Mouse (Mus musculus) embryonic facial prominence, embryonic 12.5 days (tissue): Measurements from ENCODE around the gene Sost. TPM values are rescaled to one million over a fixed set of nuclear protein-coding genes. Genes with fewer than 3 reads are reported as not detected.

Source experiments
- ATAC-seq: fragments of 200-750 bp; cut with Nextera tagmentation; 2 replicates; pipeline ENCODE4 v1.8.0; 2017; ENCODE audit not compliant: insufficient number of reproducible peaks, insufficient read depth, low FRiP score, low TSS enrichment
- H3K27ac ChIP-seq: fragments of 300-500 bp; sonication (generic); 2 replicates; pipeline ENCODE4 v1.5.1; 2016; ENCODE audit warnings: mild to moderate bottlenecking
- H3K27me3 ChIP-seq: fragments of 300-500 bp; sonication (generic); 2 replicates; pipeline ENCODE4 v1.6.1; 2016; ENCODE audit warnings: mild to moderate bottlenecking, moderate library complexity
- H3K36me3 ChIP-seq: fragments of 300-500 bp; sonication (generic); 2 replicates; pipeline ENCODE4 v1.6.1; 2016; ENCODE audit warnings: mild to moderate bottlenecking
- H3K4me1 ChIP-seq: fragments of 300-500 bp; sonication (generic); 2 replicates; pipeline ENCODE4 v1.6.1; 2016
- H3K4me2 ChIP-seq: fragments of 300-500 bp; sonication (generic); replicated peaks from 2 replicates; pipeline ENCODE4 v1.6.1; 2016; ENCODE audit warnings: mild to moderate bottlenecking, moderate library complexity
- H3K4me3 ChIP-seq: fragments of 300-500 bp; sonication (generic); 2 replicates; pipeline ENCODE4 v1.5.1; 2016; ENCODE audit warnings: mild to moderate bottlenecking
- H3K9ac ChIP-seq: fragments of 300-500 bp; sonication (generic); 2 replicates; pipeline ENCODE4 v1.6.1; 2016; ENCODE audit warnings: mild to moderate bottlenecking, moderate library complexity
- H3K9me3 ChIP-seq: fragments of 300-500 bp; sonication (generic); 2 replicates; pipeline ENCODE4 v1.6.1; 2016; ENCODE audit warnings: mild to moderate bottlenecking, moderate library complexity
- WGBS: fragments of 180-500 bp; shearing (Covaris S2); methylation state at CpG from one replicate; pipeline ENCODE4 v1.1.7; 2016; 5-methylcytosine and 5-hydroxymethylcytosine counted together
- polyA plus RNA-seq: library from polyadenylated mRNA; unstranded; fragments of >200 nt; fragmentation: Nextera tagmentation; extraction: Ambion mirVana; gene quantifications from 2 replicates; pipeline ENCODE4 v1.2.1, GENCODE M21; 2016

Sost gene
- polyA plus RNA-seq, 1 experiment from 2014 or later: 0.10 TPM

DNA sequence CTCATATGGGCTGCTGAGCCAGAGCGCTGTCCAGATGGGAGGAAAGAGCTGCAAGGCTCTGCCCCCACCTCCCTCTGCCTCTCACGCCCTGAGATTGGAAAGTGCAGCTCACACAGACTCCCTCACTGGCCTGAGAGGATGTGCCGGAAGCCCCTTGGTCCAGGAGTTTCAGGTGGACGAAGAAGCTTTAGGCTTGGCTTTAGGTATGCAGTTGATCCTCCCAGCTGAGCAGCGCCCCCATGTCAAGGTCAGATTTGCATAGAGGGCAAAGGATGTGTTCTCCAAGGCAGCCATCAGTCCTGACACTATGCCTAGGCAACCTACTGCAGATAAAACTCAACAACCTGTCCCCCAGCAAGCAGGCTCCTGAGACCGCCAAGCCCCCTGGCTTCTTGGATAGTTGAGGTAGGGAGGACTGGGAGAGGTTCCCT is 16.2 kb upstream of the Sost start:
- Histone ChIP-seq H3K9ac (no peak overlapping the region), H3K27me3 (0 out of 2 replicates have a peak, but pooled peaks cover 9% of the 10 kb centered on the region), H3K9me3 (no peaks in the 10 kb centered on the region), H3K36me3 (no peaks in the 10 kb centered on the region), H3K4me1 (peaks cover 14% of the 10 kb centered on the region), H3K4me3 (no peak overlapping the region), H3K27ac (no peak overlapping the region), H3K4me2 (peak overlapping the region; percentile 94; the same call in 1 of the 2 replicates)
- ATAC-seq: no peak
- 48% methylated on average over 6 of the region's 6 CpGs for whole genome bisulfite sequencing

DNA sequence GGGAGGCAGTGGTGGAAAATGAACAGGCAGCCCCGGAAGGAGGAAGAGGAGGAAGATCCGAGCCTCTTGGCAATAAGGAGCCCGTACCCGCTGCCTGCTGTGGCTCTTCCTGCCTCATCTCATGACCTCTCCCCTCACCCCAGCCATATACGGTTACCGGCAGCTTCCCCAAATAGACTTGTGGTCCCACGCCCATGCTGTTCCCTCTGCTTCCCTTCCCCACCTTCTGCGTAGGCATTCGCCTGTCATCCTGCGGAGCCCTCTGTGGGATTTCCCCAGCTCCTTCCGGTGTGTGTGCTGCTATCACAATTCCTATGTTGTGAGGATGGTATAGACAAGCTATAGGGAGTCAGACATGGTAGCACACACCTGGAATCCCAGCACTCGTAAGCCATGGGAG is 15.0 kb upstream of the Sost start:
- no peak overlapping the region for H3K9ac ChIP-seq
- H3K9me3 ChIP-seq: no peaks in the 10 kb centered on the region
- peaks cover 14% of the 10 kb centered on the region for H3K4me1 ChIP-seq
- WGBS: 78% methylated on average over 12 of the region's 12 CpGs
- no peaks in the 10 kb centered on the region for H3K36me3 ChIP-seq
- H3K27ac ChIP-seq: no peak overlapping the region
- ATAC-seq: no peak
- H3K27me3 ChIP-seq: 0 out of 2 replicates have a peak, but pooled peaks cover 3% of the 10 kb centered on the region
- H3K4me3 ChIP-seq: no peak overlapping the region
- H3K4me2 ChIP-seq: no peak overlapping the region

DNA sequence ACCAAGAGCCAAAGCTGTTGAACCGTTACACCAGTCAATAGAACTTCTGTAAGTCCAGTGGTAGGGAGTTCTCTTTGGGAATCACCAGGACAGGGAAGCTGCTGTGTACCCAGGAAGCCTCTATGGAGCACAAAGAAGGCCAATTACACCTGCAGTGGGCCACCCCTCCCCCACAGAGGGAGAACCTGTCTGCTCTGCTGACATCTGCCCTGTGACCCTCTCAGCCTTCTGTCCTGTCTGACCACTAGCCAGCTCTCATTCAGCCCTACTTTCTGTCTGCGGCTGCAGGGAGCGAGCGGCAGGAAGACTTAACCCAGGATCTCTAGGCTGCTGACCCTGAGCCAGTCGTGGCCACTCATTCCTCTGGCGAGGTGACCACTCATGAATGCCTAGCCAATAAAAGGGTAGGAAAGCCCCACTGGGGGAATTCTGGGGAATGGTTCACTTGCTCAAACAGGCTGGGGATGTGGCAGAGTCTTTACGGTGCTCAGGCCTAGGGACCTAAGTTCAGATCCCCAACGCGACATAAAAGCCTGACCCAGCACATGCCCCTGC is 13.9 kb upstream of the Sost start:
- Histone ChIP-seq H3K9ac (no peak overlapping the region), H3K27ac (no peak overlapping the region), H3K36me3 (no peaks in the 10 kb centered on the region), H3K27me3 (no peaks in the 10 kb centered on the region), H3K4me1 (peaks cover 14% of the 10 kb centered on the region), H3K4me2 (no peak overlapping the region), H3K9me3 (no peaks in the 10 kb centered on the region), H3K4me3 (no peak overlapping the region)
- ATAC-seq: no peak
- WGBS: 67% methylated on average over 9 of the region's 9 CpGs

- no peaks in the 10 kb centered on the region for H3K27me3 ChIP-seq
- no peak overlapping the region for H3K9ac ChIP-seq
- peaks cover 11% of the 10 kb centered on the region for H3K4me1 ChIP-seq
- WGBS: 89% methylated on average over 5 of the region's 5 CpGs
- H3K27ac ChIP-seq: no peak overlapping the region
- no peaks in the 10 kb centered on the region for H3K9me3 ChIP-seq
- H3K4me3 ChIP-seq: no peak overlapping the region
- no peak overlapping the region for H3K4me2 ChIP-seq
- H3K36me3 ChIP-seq: no peaks in the 10 kb centered on the region
- no peak for ATAC-seq
Measured at GRCm38 (mm10) chr11:101979140-101979539, 12.3 kb upstream of the Sost start.

GRCm38 (mm10) chr11:101976949-101977348 is 10.1 kb upstream of the Sost start:
- 90% methylated on average over 7 of the region's 7 CpGs for WGBS
- Histone ChIP-seq H3K27me3 (no peaks in the 10 kb centered on the region), H3K9ac (no peak overlapping the region), H3K9me3 (no peaks in the 10 kb centered on the region), H3K4me2 (no peak overlapping the region), H3K4me3 (no peak overlapping the region), H3K36me3 (no peaks in the 10 kb centered on the region), H3K27ac (no peak overlapping the region), H3K4me1 (no peaks in the 10 kb centered on the region)
- ATAC-seq: no peak

GRCm38 (mm10) chr11:101974923-101975322 is 8.1 kb upstream of the Sost start:
- Histone ChIP-seq H3K4me2 (no peak overlapping the region), H3K9ac (no peak overlapping the region), H3K4me1 (no peaks in the 10 kb centered on the region), H3K9me3 (no peaks in the 10 kb centered on the region), H3K27me3 (no peaks in the 10 kb centered on the region), H3K4me3 (no peak overlapping the region), H3K27ac (no peak overlapping the region), H3K36me3 (no peaks in the 10 kb centered on the region)
- no peak for ATAC-seq
- 51% methylated on average over 9 of the region's 9 CpGs for WGBS

GRCm38 (mm10) chr11:101974181-101974580 is 7.4 kb upstream of the Sost start:
- H3K4me3 ChIP-seq: no peak overlapping the region
- 43% methylated on average over 6 of the region's 6 CpGs for WGBS
- H3K9me3 ChIP-seq: no peaks in the 10 kb centered on the region
- no peak overlapping the region for H3K27ac ChIP-seq
- H3K36me3 ChIP-seq: no peaks in the 10 kb centered on the region
- no peak for ATAC-seq
- H3K4me2 ChIP-seq: no peak overlapping the region
- no peaks in the 10 kb centered on the region for H3K27me3 ChIP-seq
- no peak overlapping the region for H3K9ac ChIP-seq
- no peaks in the 10 kb centered on the region for H3K4me1 ChIP-seq

DNA sequence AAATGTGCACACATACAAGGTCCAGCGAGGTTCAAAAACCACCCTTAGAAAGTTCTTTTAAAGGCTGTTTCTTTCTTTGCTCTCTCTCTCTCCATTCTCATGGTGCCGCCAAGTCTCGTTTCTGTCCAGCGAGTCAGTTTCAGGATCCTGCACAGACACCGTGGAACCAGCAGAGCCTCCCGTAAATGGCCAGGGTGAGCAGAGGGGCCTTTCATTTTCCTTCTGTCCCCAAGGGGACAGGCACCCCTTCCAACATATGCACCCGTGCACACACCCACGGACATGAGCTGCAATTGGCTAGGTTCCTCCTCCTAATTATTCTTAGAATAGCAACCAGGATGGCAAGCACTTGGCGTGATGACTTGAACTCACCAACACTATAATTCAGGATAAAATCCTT is 6.7 kb upstream of the Sost start:
- WGBS: 78% methylated on average over 9 of the region's 9 CpGs
- Histone ChIP-seq H3K4me3 (no peak overlapping the region), H3K27me3 (0 out of 2 replicates have a peak, but pooled peaks cover under 1% of the 10 kb centered on the region), H3K9ac (no peak overlapping the region), H3K4me2 (no peak overlapping the region), H3K36me3 (no peaks in the 10 kb centered on the region), H3K9me3 (no peaks in the 10 kb centered on the region), H3K27ac (no peak overlapping the region), H3K4me1 (peaks cover 3% of the 10 kb centered on the region; the same call in 1 of the 2 replicates)
- ATAC-seq: no peak

- ATAC-seq: no peak
- WGBS: 83% methylated on average over 5 of the region's 5 CpGs
- Histone ChIP-seq H3K9me3 (no peaks in the 10 kb centered on the region), H3K4me3 (no peak overlapping the region), H3K27me3 (0 out of 2 replicates have a peak, but pooled peaks cover 8% of the 10 kb centered on the region), H3K27ac (no peak overlapping the region), H3K4me1 (peaks cover 4% of the 10 kb centered on the region; the same call in 1 of the 2 replicates), H3K4me2 (no peak overlapping the region), H3K9ac (no peak overlapping the region), H3K36me3 (no peaks in the 10 kb centered on the region)
Measured at GRCm38 (mm10) chr11:101972651-101973050, 5.8 kb upstream of the Sost start.

GRCm38 (mm10) chr11:101972097-101972496 is 5.3 kb upstream of the Sost start:
- H3K4me3 ChIP-seq: no peak overlapping the region
- no peak overlapping the region for H3K4me2 ChIP-seq
- H3K27me3 ChIP-seq: peaks cover 13% of the 10 kb centered on the region; the same call in 1 of the 2 replicates
- H3K4me1 ChIP-seq: peaks cover 5% of the 10 kb centered on the region; the same call in 1 of the 2 replicates
- 76% methylated on average over 3 of the region's 3 CpGs for WGBS
- H3K36me3 ChIP-seq: no peaks in the 10 kb centered on the region
- no peak for ATAC-seq
- H3K9ac ChIP-seq: no peak overlapping the region
- no peaks in the 10 kb centered on the region for H3K9me3 ChIP-seq
- no peak overlapping the region for H3K27ac ChIP-seq

DNA sequence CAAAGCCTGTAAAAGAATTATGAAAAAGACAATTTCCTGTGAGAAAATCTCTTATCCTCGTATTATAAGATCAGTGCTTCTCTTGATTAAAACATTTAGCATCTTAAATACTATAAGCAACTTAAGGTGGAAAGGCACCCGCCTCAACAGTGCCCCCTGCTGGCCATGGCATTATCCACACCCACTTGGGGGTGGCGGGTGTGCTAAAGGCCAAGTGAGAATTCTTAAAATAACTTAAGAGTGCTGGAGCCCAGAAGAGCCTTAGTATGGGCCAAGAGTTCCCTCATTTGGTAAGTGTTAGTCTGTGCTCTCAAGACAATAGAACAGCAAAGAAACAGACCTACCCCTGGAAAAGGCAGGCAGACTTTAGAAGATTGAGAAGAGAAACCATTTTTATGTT is 4.6 kb upstream of the Sost start:
- H3K9ac ChIP-seq: no peak overlapping the region
- peaks cover 10% of the 10 kb centered on the region; the same call in 1 of the 2 replicates for H3K4me1 ChIP-seq
- H3K9me3 ChIP-seq: no peaks in the 10 kb centered on the region
- peaks cover 20% of the 10 kb centered on the region for H3K27me3 ChIP-seq
- H3K36me3 ChIP-seq: no peaks in the 10 kb centered on the region
- no peak for ATAC-seq
- H3K4me3 ChIP-seq: no peak overlapping the region
- H3K4me2 ChIP-seq: no peak overlapping the region
- no peak overlapping the region for H3K27ac ChIP-seq
- 41% methylated on average over 3 of the region's 3 CpGs for WGBS

GRCm38 (mm10) chr11:101969835-101970234 is 3.0 kb upstream of the Sost start:
- peaks cover 35% of the 10 kb centered on the region for H3K27me3 ChIP-seq
- no peaks in the 10 kb centered on the region for H3K9me3 ChIP-seq
- H3K36me3 ChIP-seq: no peaks in the 10 kb centered on the region
- no peak overlapping the region for H3K9ac ChIP-seq
- ATAC-seq: no peak
- no peak overlapping the region for H3K4me2 ChIP-seq
- H3K4me1 ChIP-seq: peaks cover 10% of the 10 kb centered on the region; the same call in 1 of the 2 replicates
- H3K4me3 ChIP-seq: no peak overlapping the region
- no peak overlapping the region for H3K27ac ChIP-seq
- 80% methylated on average over 13 of the region's 13 CpGs for WGBS
